Mouse (Mus musculus): ENCODE data around the gene Lpcat3. TPM values are rescaled to one million over a fixed set of nuclear protein-coding genes. Genes with fewer than 3 reads are reported as not detected.

Lpcat3 gene
- total RNA-seq, 2 experiments from 2014 or later: 33.8 to 37.1 TPM

- intact Hi-C loops (cut with DNase I): no loop called here
- no peak for DNase-seq (ENCODE audit: low spot score in 2 of 2)
Observed at GRCm38 (mm10) chr6:124746296-124746605, 83.4 kb downstream of the Lpcat3 start.

GRCm38 (mm10) chr6:124746654-124747632 is 84.1 kb downstream of the Lpcat3 start:
- no peak for DNase-seq (ENCODE audit: low spot score in 2 of 2)
- intact Hi-C loops (cut with DNase I): no loop called here

GRCm38 (mm10) chr6:124750405-124750804 is 87.6 kb downstream of the Lpcat3 start:
- no peak for DNase-seq (ENCODE audit: low spot score in 2 of 2)
- intact Hi-C loops (cut with DNase I): no loop called here

- no peak for DNase-seq (ENCODE audit: low spot score in 2 of 2)
- intact Hi-C loops (cut with DNase I): no loop called here
Observed at GRCm38 (mm10) chr6:124753861-124754260, 91.0 kb downstream of the Lpcat3 start.

Small RNA genes within 50 kb of the gene (microRNA-seq; reads per million reads assigned to microRNA genes)
- gene Mir141 (0.53 to 1.0 reads per million in 2 experiments), gene Mir200c (22.9 to 26.6 reads per million in 2 experiments)

Other genes with a start within 250 kb of the Lpcat3 start
- gene Pex5, start 248.0 kb upstream of the Lpcat3 start, total RNA-seq (2021): 10 to 100 TPM; 78.8 to 80.2 TPM
- 100 to 1,000 TPM; 371 to 377 TPM for gene Clstn3, start 198.2 kb upstream of the Lpcat3 start, total RNA-seq (2021)
- gene C1rl, start 169.9 kb upstream of the Lpcat3 start, total RNA-seq (2021): under 1 TPM; 0.18 to 0.59 TPM
- gene C1ra, start 150.6 kb upstream of the Lpcat3 start, total RNA-seq (2021): 1 to 10 TPM; 1.1 to 1.3 TPM
- gene C1s1, start 120.7 kb upstream of the Lpcat3 start, total RNA-seq (2021): 1 to 10 TPM; 1.4 to 1.6 TPM
- under 1 TPM in 1 of 2 experiments, not detected in 1; 0.18 TPM for gene C1rb, start 92.7 kb upstream of the Lpcat3 start, total RNA-seq (2021)
- gene C1s2, start 26.9 kb upstream of the Lpcat3 start, total RNA-seq (2021): under 1 TPM; 0.26 to 0.57 TPM
- 10 to 100 TPM; 45.6 to 45.9 TPM for gene Emg1, start 49.2 kb downstream of the Lpcat3 start, total RNA-seq (2021)
- gene Phb2, start 49.3 kb downstream of the Lpcat3 start, total RNA-seq (2021): 100 to 1,000 TPM; 133 to 144 TPM
- 1 to 10 TPM; 3.6 to 4.0 TPM for gene Ptpn6, start 75.7 kb downstream of the Lpcat3 start, total RNA-seq (2021)
- 100 to 1,000 TPM; 294 to 301 TPM for gene Grcc10, start 78.3 kb downstream of the Lpcat3 start, total RNA-seq (2021)
- not detected for gene Gm45234, start 93.0 kb downstream of the Lpcat3 start, total RNA-seq (2021)
- 100 to 1,000 TPM; 147 to 166 TPM for gene Atn1, start 93.5 kb downstream of the Lpcat3 start, total RNA-seq (2021)
- gene Eno2, start 106.6 kb downstream of the Lpcat3 start, total RNA-seq (2021): 100 to 1,000 TPM; 719 to 758 TPM
- under 1 TPM; 0.47 to 0.81 TPM for gene Lrrc23, start 116.7 kb downstream of the Lpcat3 start, total RNA-seq (2021)
- 1 to 10 TPM; 2.9 to 5.3 TPM for gene Spsb2, start 145.6 kb downstream of the Lpcat3 start, total RNA-seq (2021)
- gene Tpi1, start 151.3 kb downstream of the Lpcat3 start, total RNA-seq (2021): 100 to 1,000 TPM; 629 to 634 TPM
- gene Usp5, start 166.5 kb downstream of the Lpcat3 start, total RNA-seq (2021): 100 to 1,000 TPM; 178 to 184 TPM
- gene Cdca3, start 166.5 kb downstream of the Lpcat3 start, total RNA-seq (2021): 1 to 10 TPM; 1.6 to 1.7 TPM
- not detected for gene Gnb3, start 177.2 kb downstream of the Lpcat3 start, total RNA-seq (2021)
- gene P3h3, start 194.7 kb downstream of the Lpcat3 start, total RNA-seq (2021): 10 to 100 TPM; 25.9 to 32.9 TPM
- 100 to 1,000 TPM; 220 to 231 TPM for gene Gpr162, start 201.0 kb downstream of the Lpcat3 start, total RNA-seq (2021)
- 1 to 10 TPM; 1.1 to 1.5 TPM for gene Cd4, start 225.2 kb downstream of the Lpcat3 start, total RNA-seq (2021)
- gene Lag3, start 248.7 kb downstream of the Lpcat3 start, total RNA-seq (2021): 1 to 10 TPM; 2.1 to 3.0 TPM

Measured in left cerebral cortex, postnatal 14 days (tissue).